Mouse (Mus musculus): ENCODE results near the gene Pex6. TPM values are rescaled to one million over a fixed set of nuclear protein-coding genes. Genes with fewer than 3 reads are reported as not detected.

Pex6 gene
- total RNA-seq, 4 experiments from 2014 or later, result 42.8 to 54.4 (median 51.9) TPM

- no peak for DNase-seq (ENCODE audit: low spot score in 2 of 2)
Measured at GRCm38 (mm10) chr17:46699912-46700311, 11.4 kb upstream of the Pex6 start.

DNA sequence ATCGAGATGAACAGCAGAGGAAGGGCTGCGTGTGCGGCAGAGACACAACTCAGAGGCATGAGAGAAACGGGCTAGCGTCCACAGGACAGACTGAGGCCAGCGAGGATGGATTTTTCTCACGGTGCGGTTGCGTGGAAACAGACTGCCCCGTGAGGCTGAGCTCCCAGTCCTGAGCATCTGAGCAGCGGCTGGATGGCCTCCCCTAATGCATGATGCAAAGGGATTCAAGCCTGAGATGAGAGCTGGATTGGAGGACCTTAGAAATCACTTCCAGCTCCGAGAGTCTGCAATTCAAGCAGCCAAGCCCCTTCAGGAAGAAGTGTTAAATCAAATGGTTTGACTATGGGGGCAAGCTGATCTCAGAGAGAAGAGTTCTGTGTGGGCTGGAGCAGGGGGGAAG lies 9.8 kb upstream of the Pex6 start:
- DNase-seq (ENCODE audit: low spot score in 2 of 2), result no peak

DNA sequence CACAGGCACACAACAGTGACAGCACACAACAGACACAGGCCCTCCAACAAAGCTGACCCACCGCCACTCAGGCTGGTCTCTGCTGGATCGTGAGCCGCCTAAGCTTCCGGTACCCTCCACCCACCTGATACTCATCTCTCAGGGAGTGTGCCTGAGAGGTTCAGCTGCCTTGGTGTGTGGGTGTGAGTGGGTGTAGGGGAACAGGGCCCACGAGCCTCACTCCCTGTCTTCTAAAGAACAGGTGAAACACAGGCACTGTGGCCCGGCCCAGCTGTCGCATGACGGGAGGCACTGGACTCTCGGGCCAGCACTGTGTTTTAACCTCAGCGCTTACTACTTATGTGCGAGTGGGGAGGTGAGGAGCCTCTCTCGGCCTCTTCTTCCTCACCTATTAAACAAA lies 9.2 kb upstream of the Pex6 start:
- DNase-seq (ENCODE audit: low spot score in 2 of 2), result no peak

DNA sequence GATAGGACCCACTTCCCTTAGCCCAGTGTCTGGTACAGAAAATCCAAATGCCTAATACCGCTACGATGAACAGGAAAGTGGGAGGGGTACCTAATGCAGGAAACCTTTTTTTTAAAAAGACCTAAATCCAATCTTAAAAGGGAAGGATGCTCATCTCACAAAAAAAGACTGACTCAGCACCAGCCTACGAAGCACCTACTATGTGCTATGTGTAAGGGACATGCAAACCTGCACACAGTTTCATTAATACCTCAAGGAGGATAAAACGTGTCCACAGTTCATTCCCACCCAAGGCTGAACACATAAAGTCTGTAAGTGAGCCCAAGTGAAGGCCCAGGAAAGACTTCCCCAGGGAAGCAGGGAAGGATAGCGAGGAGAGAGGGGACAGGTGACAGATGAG lies 8.8 kb upstream of the Pex6 start:
- no peak for DNase-seq (ENCODE audit: low spot score in 2 of 2)

DNA sequence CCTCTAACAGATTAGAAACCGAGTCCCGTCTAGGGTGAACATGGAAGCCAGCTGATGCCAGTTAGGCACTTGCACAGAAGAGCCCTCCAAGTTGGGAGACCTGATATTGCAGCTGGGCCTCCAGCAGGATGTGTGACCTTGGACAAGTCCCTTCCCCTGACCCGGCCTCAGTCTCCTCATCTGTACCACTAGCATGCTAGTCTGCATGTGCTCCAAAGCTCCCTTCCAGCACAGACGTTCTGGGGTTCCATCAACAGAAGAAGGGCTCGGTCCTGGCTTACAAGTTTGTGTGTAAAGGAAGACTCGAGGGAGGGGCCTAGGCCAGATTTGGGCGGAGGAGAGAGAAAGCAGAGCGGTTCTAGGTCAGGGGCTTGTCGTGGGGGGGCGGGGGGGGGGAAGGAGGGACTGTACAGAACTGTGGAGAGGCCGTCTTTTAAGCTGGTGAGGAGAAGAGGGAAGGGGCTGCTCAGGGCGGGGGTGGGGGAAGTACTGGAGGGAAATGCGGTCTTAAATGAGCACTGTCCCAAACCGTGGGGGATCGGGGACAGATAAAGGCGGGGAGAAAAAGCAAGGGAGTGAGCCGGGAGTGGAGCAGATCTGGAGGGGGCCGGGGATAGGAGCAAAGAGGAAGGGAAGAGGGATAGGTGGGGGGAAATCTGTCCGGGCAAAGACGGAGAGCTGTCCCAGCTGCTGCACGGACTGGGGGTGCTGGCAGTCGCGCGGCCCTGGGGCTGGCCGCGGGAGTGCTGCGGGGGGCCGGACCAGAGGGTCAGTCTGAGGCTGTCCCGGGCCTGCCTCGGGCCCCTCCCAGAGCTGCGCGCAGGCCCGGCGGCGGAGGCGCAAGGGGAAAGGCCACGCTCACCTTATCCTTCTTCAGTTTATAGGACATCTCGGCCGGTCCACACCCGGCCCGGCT lies 7.0 kb upstream of the Pex6 start:
- DNase-seq (ENCODE audit: low spot score in 2 of 2), result no peak

DNA sequence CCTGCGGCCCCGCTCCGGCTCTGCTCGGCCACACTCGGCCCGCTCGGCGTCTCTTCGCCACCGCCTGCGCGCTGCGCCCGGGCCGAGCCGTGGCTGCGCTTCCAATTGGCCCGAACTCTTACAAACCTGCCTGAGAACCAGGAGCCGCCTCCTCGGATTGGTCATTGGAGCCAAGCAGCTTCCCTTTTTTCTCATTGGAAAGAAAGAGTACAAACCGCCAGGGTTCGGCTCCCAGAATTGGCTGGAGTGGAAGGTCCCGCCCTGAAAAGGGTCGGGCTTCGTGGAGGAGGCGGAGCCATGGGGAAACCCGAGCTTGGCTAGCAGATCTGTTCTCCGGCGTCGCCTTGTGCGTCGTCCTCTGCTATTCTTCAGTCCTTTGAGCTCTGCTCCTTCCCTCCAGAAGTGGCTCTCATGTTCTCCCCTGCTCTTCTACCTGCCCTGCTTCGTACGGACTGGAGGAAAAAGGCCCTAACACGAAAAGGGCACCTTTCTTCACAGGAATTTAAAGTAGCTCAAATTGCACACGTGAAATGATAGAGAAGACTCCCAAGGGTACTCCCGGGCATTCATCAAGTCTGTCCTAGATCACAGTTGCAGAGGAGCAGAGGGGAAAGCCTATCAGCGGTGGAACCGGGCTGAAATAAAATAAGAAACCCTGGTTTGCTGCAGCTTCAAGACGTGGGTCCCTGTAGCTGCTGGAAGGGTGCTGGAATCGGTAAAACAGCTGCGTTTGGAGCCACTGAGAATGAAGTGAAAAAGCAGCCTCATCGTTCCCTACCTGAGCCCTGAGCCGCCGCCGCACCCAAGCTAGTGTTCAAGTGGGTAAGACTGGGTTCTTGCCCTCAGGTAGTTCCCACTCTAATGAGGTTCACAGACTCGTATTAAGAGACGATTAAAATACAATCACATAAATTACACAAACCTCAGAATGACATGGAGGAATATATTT lies 6.1 kb upstream of the Pex6 start, which contains the start of gene Ppp2r5d:
Ppp2r5d (minus strand) TSS at position 225 of the 949 bp plus-strand sequence.
- DNase-seq (ENCODE audit: low spot score in 2 of 2), result peak; percentile 96 to 98

DNA sequence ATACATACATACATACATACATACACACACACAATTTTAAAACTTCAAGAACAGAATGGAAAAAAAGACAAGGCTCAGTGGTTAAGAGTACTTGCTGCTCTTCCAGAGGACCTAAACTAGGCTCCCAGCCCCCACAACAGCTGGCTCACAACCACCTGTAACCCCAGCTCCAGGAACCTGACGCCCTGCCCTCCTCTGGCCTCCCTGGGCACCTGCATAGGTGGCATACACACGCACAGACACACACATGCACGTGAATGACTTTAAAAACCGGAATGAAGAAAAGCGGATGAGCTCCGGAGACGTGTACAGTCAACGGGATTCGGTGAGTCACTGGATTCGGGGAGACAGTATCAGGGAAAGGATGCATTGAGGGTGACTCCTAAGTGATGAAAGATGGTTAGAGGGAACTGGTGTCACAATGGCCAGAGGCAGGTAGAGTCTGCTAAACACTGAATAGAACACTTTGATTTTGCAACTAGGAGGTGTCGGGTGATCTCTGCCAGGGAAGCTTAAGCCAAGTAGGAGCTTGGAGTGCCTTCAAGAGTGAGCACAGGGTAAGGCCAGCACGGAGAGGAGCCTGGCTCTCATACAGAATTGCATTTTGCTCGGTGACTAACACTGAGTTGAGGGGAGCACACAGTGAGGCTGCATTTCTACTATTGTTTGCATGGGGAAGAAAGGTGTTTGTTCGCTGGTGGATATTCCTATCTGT lies 4.7 kb upstream of the Pex6 start:
- DNase-seq (ENCODE audit: low spot score in 2 of 2), result no peak

- peak in 1 of 2 experiments; percentile 31 for DNase-seq (ENCODE audit: low spot score in 2 of 2)
Measured at GRCm38 (mm10) chr17:46711612-46712271, 479 bp downstream of the Pex6 start.

- DNase-seq (ENCODE audit: low spot score in 2 of 2), result no peak
Measured at GRCm38 (mm10) chr17:46712442-46712841, 1.2 kb downstream of the Pex6 start.

DNA sequence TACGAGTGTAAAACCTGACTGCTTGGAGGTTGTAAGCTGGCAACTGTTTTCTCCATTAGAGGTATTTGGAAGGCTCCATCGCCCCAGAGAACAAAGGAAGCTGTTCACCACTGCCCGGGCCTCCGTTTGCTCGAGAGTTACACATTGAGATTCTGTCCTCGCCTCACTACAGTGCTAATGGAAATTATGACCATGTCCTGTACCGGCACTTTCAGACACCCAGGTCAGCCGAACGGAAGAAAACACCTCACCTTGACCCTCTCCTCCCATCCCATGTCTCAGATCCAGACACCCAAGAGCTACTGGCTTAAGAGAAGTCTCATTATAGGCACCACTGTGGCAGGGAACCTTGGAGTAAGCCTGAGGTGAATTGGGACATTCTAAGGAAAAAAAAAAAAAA lies 2.6 kb downstream of the Pex6 start:
- no peak for DNase-seq (ENCODE audit: low spot score in 2 of 2)

DNA sequence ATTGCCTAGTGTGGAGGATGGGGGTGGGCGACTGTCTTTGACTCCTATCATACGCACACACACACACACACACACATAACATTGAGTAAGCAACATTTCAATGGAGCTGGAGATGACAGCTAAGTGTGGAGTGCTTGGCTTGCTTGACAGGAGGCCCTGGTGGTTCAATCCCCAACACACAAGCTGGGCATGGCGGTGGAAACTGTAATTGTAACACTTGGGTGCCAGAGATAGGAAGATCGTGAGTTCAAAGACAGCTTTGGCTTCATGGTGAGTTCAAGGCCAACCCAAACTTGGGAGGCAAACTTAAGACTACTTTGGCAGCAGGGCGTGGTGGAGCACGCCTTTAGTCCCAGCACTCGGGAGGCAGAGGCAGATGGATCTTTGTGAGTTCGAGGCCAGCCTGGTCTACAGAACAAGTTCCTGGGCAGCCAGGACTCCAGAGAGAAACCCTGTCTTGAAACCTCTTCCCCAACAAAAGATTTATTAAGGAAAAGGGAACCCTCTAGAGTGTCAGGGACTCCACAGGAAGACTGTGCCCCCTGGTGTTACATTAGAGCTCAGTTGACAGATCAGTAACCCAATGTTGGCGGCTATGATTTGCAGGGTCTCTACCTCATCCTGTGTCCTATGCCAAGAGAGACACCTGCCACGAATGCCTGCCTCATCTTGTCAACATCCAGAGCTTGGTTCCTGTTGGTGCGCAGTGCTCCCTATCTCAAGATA lies 3.7 kb downstream of the Pex6 start:
- DNase-seq (ENCODE audit: low spot score in 2 of 2), result no peak

DNA sequence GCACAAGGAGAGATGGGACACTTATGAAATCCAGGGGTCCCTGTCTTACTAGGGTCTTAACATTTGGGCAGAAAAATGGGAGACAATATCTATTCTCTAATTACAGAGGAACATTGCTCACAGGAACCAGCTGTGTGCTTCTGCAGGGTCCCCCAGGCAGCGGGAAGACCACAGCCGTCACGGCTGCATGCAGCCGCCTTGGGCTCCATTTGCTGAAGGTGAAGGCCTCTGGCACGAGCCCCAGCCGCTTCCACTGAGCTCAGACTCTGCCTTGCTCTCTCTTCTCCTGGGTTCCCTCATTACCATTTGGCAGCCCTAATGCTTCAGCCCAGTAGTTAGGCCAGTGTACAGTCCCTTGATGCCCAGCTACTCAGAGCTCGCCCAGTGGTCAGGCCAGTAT lies 9.8 kb downstream of the Pex6 start:
- DNase-seq (ENCODE audit: low spot score in 2 of 2), result no peak

GRCm38 (mm10) chr17:46724477-46725084 lies 13.3 kb downstream of the Pex6 start:
- DNase-seq (ENCODE audit: low spot score in 2 of 2), result no peak

GRCm38 (mm10) chr17:46725273-46725672 lies 14.0 kb downstream of the Pex6 start:
- DNase-seq (ENCODE audit: low spot score in 2 of 2), result no peak

DNA sequence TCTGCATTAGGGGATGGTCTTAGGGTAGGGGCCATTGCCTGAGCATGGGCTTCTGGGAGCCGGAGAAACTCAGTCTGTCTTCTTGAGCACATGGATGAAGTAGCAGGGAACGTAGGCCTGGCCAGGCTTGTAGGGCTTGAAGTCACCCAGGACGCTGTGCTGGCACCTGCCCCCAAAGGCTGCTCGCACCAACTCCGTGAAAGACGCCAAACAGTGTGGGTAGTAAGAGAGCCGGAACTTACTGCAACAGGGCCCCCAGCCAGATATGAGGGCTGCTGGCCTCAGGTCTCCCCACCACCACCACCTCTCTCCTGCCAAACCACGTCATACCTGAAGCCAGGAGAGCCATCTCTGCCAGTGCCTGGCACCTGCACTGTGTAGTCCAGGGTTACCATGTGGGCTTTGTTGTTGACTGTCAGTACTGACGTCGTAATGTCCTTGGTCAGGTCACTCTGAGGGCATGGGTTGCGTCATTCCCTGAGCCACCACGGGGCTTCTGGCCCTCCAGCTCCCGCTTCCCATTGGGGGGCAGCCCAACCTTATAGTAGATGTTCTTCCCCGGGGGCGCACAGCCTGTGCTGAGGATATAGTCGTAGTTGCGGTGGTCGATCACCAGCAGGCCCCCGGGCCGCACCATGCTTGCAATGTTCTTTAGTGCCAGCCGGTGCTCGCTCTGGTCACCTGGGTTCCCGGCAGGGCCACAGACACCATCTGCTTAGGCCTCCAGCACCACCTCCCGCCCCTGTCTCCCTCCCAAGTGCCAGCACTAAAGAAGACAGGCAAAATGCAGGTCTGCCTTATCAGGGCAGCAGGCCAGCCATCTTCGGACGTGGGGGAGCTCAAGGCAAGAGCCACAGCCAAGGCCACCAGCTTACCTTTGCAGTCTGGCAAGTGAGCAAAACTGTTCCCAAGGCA lies 14.7 kb downstream of the Pex6 start:
- no peak for DNase-seq (ENCODE audit: low spot score in 2 of 2)

- DNase-seq (ENCODE audit: low spot score in 2 of 2), result no peak
Measured at GRCm38 (mm10) chr17:46727271-46727670, 16.0 kb downstream of the Pex6 start.

- no peak for DNase-seq (ENCODE audit: low spot score in 2 of 2)
Measured at GRCm38 (mm10) chr17:46728021-46728420, 16.8 kb downstream of the Pex6 start.

GRCm38 (mm10) chr17:46728496-46728895 lies 17.2 kb downstream of the Pex6 start:
- no peak for DNase-seq (ENCODE audit: low spot score in 2 of 2)

GRCm38 (mm10) chr17:46728904-46729318 lies 17.6 kb downstream of the Pex6 start, which contains the start of gene Gnmt:
Gene Gnmt, minus strand, starts transcription at chr17:46729168.
- DNase-seq (ENCODE audit: low spot score in 2 of 2), result no peak

All from layer of hippocampus, adult 8-10 months (tissue).